Mouse (Mus musculus): ENCODE measurements around the gene Galnt17. TPM values are rescaled to one million over a fixed set of nuclear protein-coding genes. Genes with fewer than 3 reads are reported as not detected.
A peak's percentile ranks its signal among the peaks of the same experiment; 100 is the strongest.

Galnt17 gene
- total RNA-seq, 2 experiments from 2014 or later: 120 to 127 TPM

- no peak for DNase-seq
These were observed 187.9 kb downstream of the Galnt17 start for GRCm38 (mm10) chr5:131120296-131120840.

- DNase-seq: no peak
These were observed 188.4 kb downstream of the Galnt17 start for GRCm38 (mm10) chr5:131119896-131120295.

- DNase-seq: no peak
These were observed 190.8 kb downstream of the Galnt17 start for GRCm38 (mm10) chr5:131117391-131118040.

GRCm38 (mm10) chr5:131113850-131114470 lies 194.3 kb downstream of the Galnt17 start:
- DNase-seq: peak; percentile 31 to 38

GRCm38 (mm10) chr5:131107188-131107587 lies 201.1 kb downstream of the Galnt17 start:
- no peak for DNase-seq

GRCm38 (mm10) chr5:131096824-131097223 lies 211.5 kb downstream of the Galnt17 start:
- no peak for DNase-seq

- no peak for DNase-seq
These were observed 212.7 kb downstream of the Galnt17 start for GRCm38 (mm10) chr5:131095635-131096034.

- no peak for DNase-seq
These were observed 213.5 kb downstream of the Galnt17 start for GRCm38 (mm10) chr5:131094771-131095170.

- no peak for DNase-seq
These were observed 214.2 kb downstream of the Galnt17 start for GRCm38 (mm10) chr5:131094138-131094537.

GRCm38 (mm10) chr5:131089876-131090275 lies 218.4 kb downstream of the Galnt17 start:
- peak; percentile 54 to 67 for DNase-seq

GRCm38 (mm10) chr5:131088866-131089265 lies 219.4 kb downstream of the Galnt17 start:
- DNase-seq: no peak

GRCm38 (mm10) chr5:131083072-131083657 lies 225.1 kb downstream of the Galnt17 start:
- DNase-seq: no peak

GRCm38 (mm10) chr5:131077682-131078081 lies 230.6 kb downstream of the Galnt17 start:
- DNase-seq: no peak

GRCm38 (mm10) chr5:131075795-131076194 lies 232.5 kb downstream of the Galnt17 start:
- DNase-seq: no peak

- DNase-seq: no peak
These were observed 234.0 kb downstream of the Galnt17 start for GRCm38 (mm10) chr5:131074295-131074694.

- peak; percentile 80 to 85 for DNase-seq
These were observed 243.1 kb downstream of the Galnt17 start for GRCm38 (mm10) chr5:131065174-131065573.

GRCm38 (mm10) chr5:131048505-131048904 lies 259.8 kb downstream of the Galnt17 start:
- no peak for DNase-seq

- no peak for DNase-seq
These were observed 265.2 kb downstream of the Galnt17 start for GRCm38 (mm10) chr5:131043130-131043529.

GRCm38 (mm10) chr5:131040441-131040840 lies 267.9 kb downstream of the Galnt17 start:
- no peak for DNase-seq

GRCm38 (mm10) chr5:131039611-131040313 lies 268.5 kb downstream of the Galnt17 start:
- DNase-seq: no peak

GRCm38 (mm10) chr5:131024506-131024905 lies 283.8 kb downstream of the Galnt17 start:
- DNase-seq: peak; percentile 45 to 50

- DNase-seq: no peak
These were observed 285.8 kb downstream of the Galnt17 start for GRCm38 (mm10) chr5:131022396-131022993.

Data from layer of hippocampus, postnatal 36 days (tissue).